Mouse (Mus musculus) C2C12 (cell line): Measurements from ENCODE around the gene Plxna1.
A peak's percentile ranks its signal among the peaks of the same experiment; 100 is the strongest.

ENCODE experiments used
- MYOD1 ChIP-seq: IDR thresholded peaks from one replicate; pipeline ENCODE4 v1.6.1; 2011; ENCODE audit warnings: low read depth; ENCODE audit not compliant: control insufficient read depth, insufficient read length
- MYOG ChIP-seq: IDR thresholded peaks from one replicate; pipeline ENCODE4 v1.6.1; 2011; ENCODE audit not compliant: control insufficient read depth, insufficient read length; ENCODE audit errors: extremely low read depth
- USF1 ChIP-seq: IDR thresholded peaks from one replicate; pipeline ENCODE4 v1.6.1; 2011; ENCODE audit warnings: low read depth, mild to moderate bottlenecking, control low read depth, moderate library complexity

DNA sequence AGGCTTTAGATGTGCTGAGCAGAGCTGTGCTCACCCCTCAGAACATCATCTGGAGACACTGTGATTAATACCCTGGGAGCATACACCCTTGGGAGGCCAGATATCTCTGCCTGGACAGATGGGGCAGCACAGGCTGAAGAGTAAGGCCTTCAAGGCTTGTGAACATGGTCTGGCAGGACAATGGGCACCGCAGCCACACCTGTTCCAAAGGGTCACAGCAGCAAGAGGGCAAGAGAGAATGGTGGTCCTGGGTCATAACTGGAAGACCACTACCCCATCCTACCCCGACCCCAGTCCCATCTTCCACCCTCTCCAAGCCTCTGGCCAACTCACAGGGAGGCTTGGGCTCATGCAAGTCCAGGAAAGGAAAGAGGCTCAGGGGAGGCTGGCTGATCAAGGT, 11.9 kb downstream of the Plxna1 start:
- TF ChIP-seq MYOG = no peak
- TF ChIP-seq USF1 = no peak
- TF ChIP-seq MYOD1 = peak; percentile 38
